Mouse (Mus musculus) heart, embryonic 15.5 days (tissue): ENCODE measurements around the gene Olfr954. TPM values are rescaled to one million over a fixed set of nuclear protein-coding genes. Genes with fewer than 3 reads are reported as not detected.

ENCODE experiments used
- ATAC-seq: fragments of 200-750 bp; cut with Nextera tagmentation; replicated peaks from 2 replicates; pipeline ENCODE4 v1.8.0; 2017; ENCODE audit warnings: low read depth, moderate TSS enrichment; ENCODE audit not compliant: insufficient number of reproducible peaks, insufficient read depth, low FRiP score
- H3K27ac ChIP-seq: fragments of 300-500 bp; sonication (generic); 2 replicates; pipeline ENCODE4 v1.5.1; 2015; ENCODE audit warnings: mild to moderate bottlenecking, inconsistent platforms
- H3K27me3 ChIP-seq: fragments of 300-500 bp; sonication (generic); 2 replicates; pipeline ENCODE4 v1.6.1; 2015; ENCODE audit warnings: inconsistent platforms
- H3K36me3 ChIP-seq: fragments of 300-500 bp; sonication (generic); 2 replicates; pipeline ENCODE4 v1.6.1; 2015; ENCODE audit warnings: mild to moderate bottlenecking, inconsistent platforms
- H3K4me1 ChIP-seq: fragments of 300-500 bp; sonication (generic); replicated peaks from 2 replicates; pipeline ENCODE4 v1.6.1; 2015; ENCODE audit warnings: inconsistent platforms
- H3K4me2 ChIP-seq: fragments of 300-500 bp; sonication (generic); 2 replicates; pipeline ENCODE4 v1.6.1; 2015; ENCODE audit warnings: inconsistent platforms, mild to moderate bottlenecking, moderate library complexity
- H3K4me3 ChIP-seq: fragments of 300-500 bp; sonication (generic); 2 replicates; pipeline ENCODE4 v1.5.1; 2015; ENCODE audit warnings: mild to moderate bottlenecking, inconsistent platforms
- H3K9ac ChIP-seq: fragments of 300-500 bp; sonication (generic); 2 replicates; pipeline ENCODE4 v1.6.1; 2015; ENCODE audit warnings: mild to moderate bottlenecking, inconsistent platforms
- H3K9me3 ChIP-seq: fragments of 300-500 bp; sonication (generic); replicated peaks from 2 replicates; pipeline ENCODE4 v1.6.1; 2016; ENCODE audit warnings: inconsistent platforms
- WGBS: fragments of 180-500 bp; shearing (Covaris S2); methylation state at CpG from one replicate; pipeline ENCODE4 v1.1.7; 2015; ENCODE audit warnings: mixed read lengths; 5-methylcytosine and 5-hydroxymethylcytosine counted together
- polyA plus RNA-seq: library from polyadenylated mRNA; unstranded; fragments of >200 nt; fragmentation: Nextera tagmentation; extraction: Ambion mirVana; gene quantifications from 2 replicates; pipeline ENCODE4 v1.2.1, GENCODE M21; 2015

The Olfr954 gene
- not detected in 2 replicates for polyA plus RNA-seq

- Histone ChIP-seq H3K4me1 (no peaks in the 10 kb centered on the region), H3K4me3 (no peak within 1 kb of the TSS), H3K9ac (no peak within 1 kb of the TSS), H3K27ac (no peak within 1 kb of the TSS), H3K4me2 (no peak within 1 kb of the TSS), H3K9me3 (no peaks in the 10 kb centered on the region), H3K27me3 (no peaks in the 10 kb centered on the region), H3K36me3 (no peaks in the 10 kb centered on the region)
- no peak for ATAC-seq
- WGBS = 74% methylated on average over 6 of the region's 6 CpGs
Measured at GRCm38 (mm10) chr9:39456401-39456800, at the start of gene Olfr954. Gene Olfr954 (plus strand): TSS chr9:39456701.

- Histone ChIP-seq H3K36me3 (no peaks in the 10 kb centered on the region), H3K9me3 (no peaks in the 10 kb centered on the region), H3K27me3 (no peaks in the 10 kb centered on the region), H3K4me2 (no peak within 1 kb of the TSS), H3K9ac (no peak within 1 kb of the TSS), H3K27ac (no peak within 1 kb of the TSS), H3K4me1 (no peaks in the 10 kb centered on the region), H3K4me3 (no peak within 1 kb of the TSS)
- ATAC-seq = no peak
Measured at GRCm38 (mm10) chr9:39427048-39427447, 29.5 kb upstream of the Olfr954 start, which contains the start of gene Olfr952. Gene Olfr952 (minus strand): TSS chr9:39427148.

GRCm38 (mm10) chr9:39471844-39472243, 15.3 kb downstream of the Olfr954 start, which contains the start of gene Olfr955:
Gene Olfr955 (minus strand): TSS chr9:39471944.
- Histone ChIP-seq H3K4me3 (no peak within 1 kb of the TSS), H3K27me3 (no peaks in the 10 kb centered on the region), H3K4me1 (no peaks in the 10 kb centered on the region), H3K27ac (no peak within 1 kb of the TSS), H3K9me3 (no peaks in the 10 kb centered on the region), H3K9ac (no peak within 1 kb of the TSS), H3K36me3 (no peaks in the 10 kb centered on the region), H3K4me2 (no peak within 1 kb of the TSS)
- 48% methylated on average over 1 of the region's 1 CpGs for WGBS
- ATAC-seq = no peak

GRCm38 (mm10) chr9:39493895-39494294, 37.4 kb downstream of the Olfr954 start, which contains the start of gene Olfr44:
Gene Olfr44 (minus strand): TSS chr9:39493995.
- Histone ChIP-seq H3K9me3 (no peaks in the 10 kb centered on the region), H3K27ac (no peak within 1 kb of the TSS), H3K4me2 (no peak within 1 kb of the TSS), H3K4me3 (no peak within 1 kb of the TSS), H3K27me3 (no peaks in the 10 kb centered on the region), H3K9ac (no peak within 1 kb of the TSS), H3K4me1 (no peaks in the 10 kb centered on the region), H3K36me3 (no peaks in the 10 kb centered on the region)
- WGBS = 76% methylated on average over 2 of the region's 2 CpGs
- no peak for ATAC-seq

GRCm38 (mm10) chr9:39508998-39509397, 52.5 kb downstream of the Olfr954 start:
- Histone ChIP-seq H3K27ac (no peak overlapping the region), H3K4me2 (no peak overlapping the region), H3K9me3 (no peaks in the 10 kb centered on the region), H3K27me3 (no peaks in the 10 kb centered on the region), H3K9ac (no peak overlapping the region), H3K4me1 (no peaks in the 10 kb centered on the region), H3K36me3 (no peaks in the 10 kb centered on the region), H3K4me3 (no peak overlapping the region)
- WGBS = 10% methylated on average over 6 of the region's 6 CpGs
- ATAC-seq = no peak

- Histone ChIP-seq H3K27ac (no peak overlapping the region), H3K9me3 (no peaks in the 10 kb centered on the region), H3K27me3 (no peaks in the 10 kb centered on the region), H3K4me2 (no peak overlapping the region), H3K4me1 (no peaks in the 10 kb centered on the region), H3K9ac (no peak overlapping the region), H3K4me3 (no peak overlapping the region), H3K36me3 (no peaks in the 10 kb centered on the region)
- ATAC-seq = no peak
- 70% methylated on average over 9 of the region's 9 CpGs for WGBS
Measured at GRCm38 (mm10) chr9:39509412-39509811, 52.9 kb downstream of the Olfr954 start.

Other genes starting within 250 kb of the Olfr954 start
- not detected in 2 replicates for gene Olfr1537, start 206.7 kb upstream of the Olfr954 start, polyA plus RNA-seq
- gene Olfr945, start 179.9 kb upstream of the Olfr954 start, polyA plus RNA-seq = not detected in 2 replicates
- gene Olfr948, start 130.7 kb upstream of the Olfr954 start, polyA plus RNA-seq = not detected in 2 replicates
- gene Olfr951, start 69.3 kb upstream of the Olfr954 start, polyA plus RNA-seq = not detected in 2 replicates
- gene Olfr952, start 29.6 kb upstream of the Olfr954 start, polyA plus RNA-seq = not detected in 2 replicates
- not detected in 2 replicates for gene Olfr955, start 15.2 kb downstream of the Olfr954 start, polyA plus RNA-seq
- not detected in 2 replicates for gene Olfr44, start 37.3 kb downstream of the Olfr954 start, polyA plus RNA-seq
- gene Olfr957, start 59.1 kb downstream of the Olfr954 start, polyA plus RNA-seq = not detected in 2 replicates
- not detected in 2 replicates for gene Olfr958, start 97.4 kb downstream of the Olfr954 start, polyA plus RNA-seq
- gene Olfr959, start 118.9 kb downstream of the Olfr954 start, polyA plus RNA-seq = not detected in 2 replicates
- gene AW551984, start 147.7 kb downstream of the Olfr954 start, polyA plus RNA-seq = 8.2 and 11.3 TPM in 2 replicates
- gene Olfr148, start 154.0 kb downstream of the Olfr954 start, polyA plus RNA-seq = not detected in 2 replicates
- gene Olfr960, start 164.7 kb downstream of the Olfr954 start, polyA plus RNA-seq = not detected in 2 replicates
- gene Olfr961, start 188.4 kb downstream of the Olfr954 start, polyA plus RNA-seq = not detected in 2 replicates
- not detected in 2 replicates for gene Olfr963, start 210.5 kb downstream of the Olfr954 start, polyA plus RNA-seq